Mouse (Mus musculus): ENCODE data around the gene Rhag. TPM values are rescaled to one million over a fixed set of nuclear protein-coding genes. Genes with fewer than 3 reads are reported as not detected.

Rhag gene
- polyA plus RNA-seq, 1 experiment from 2014 or later = 4.3 TPM

DNA sequence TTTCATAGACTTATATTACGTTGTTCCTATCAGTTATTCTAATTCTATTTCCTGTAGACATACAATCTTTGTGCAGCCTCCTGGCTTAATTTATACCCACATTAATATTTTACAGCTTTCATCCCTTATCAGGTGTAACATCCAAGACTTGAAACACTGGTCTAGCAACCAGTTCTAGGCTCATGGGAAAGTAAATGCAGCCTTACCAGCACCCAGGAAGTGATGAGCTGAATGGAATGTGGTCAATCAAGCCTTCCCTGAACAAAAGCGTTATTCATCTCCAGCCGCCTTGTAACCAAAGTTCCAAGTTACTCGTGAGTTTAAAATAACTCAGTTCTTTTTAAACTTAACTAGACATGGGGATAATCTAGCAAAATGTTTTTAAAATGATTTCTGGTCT is 74.2 kb downstream of the Rhag start:
- no peak overlapping the region for H3K4me2 ChIP-seq (ENCODE audit: low read depth, low read length)
- no peaks in the 10 kb centered on the region for H3K4me1 ChIP-seq (ENCODE audit: control insufficient read depth, insufficient read depth, low read length)
- H3K27ac ChIP-seq (ENCODE audit: low read length) = no peak overlapping the region
- 60% methylated on average over 4 of the region's 4 CpGs for WGBS
- H3K36me3 ChIP-seq (ENCODE audit: control insufficient read depth, insufficient read depth, low read length) = no peaks in the 10 kb centered on the region
- H3K9me3 ChIP-seq (ENCODE audit: control insufficient read depth, low read length) = no peaks in the 10 kb centered on the region
- ATAC-seq = 0 out of 2 replicates have a peak, but pooled peaks have one; percentile 41
- H3K4me3 ChIP-seq (ENCODE audit: low read length) = no peak overlapping the region
- no peak overlapping the region for H3K9ac ChIP-seq (ENCODE audit: low read depth, low read length)
- no peaks in the 10 kb centered on the region for H3K27me3 ChIP-seq (replicated peaks; ENCODE audit: control insufficient read depth, insufficient read depth, low read length)

DNA sequence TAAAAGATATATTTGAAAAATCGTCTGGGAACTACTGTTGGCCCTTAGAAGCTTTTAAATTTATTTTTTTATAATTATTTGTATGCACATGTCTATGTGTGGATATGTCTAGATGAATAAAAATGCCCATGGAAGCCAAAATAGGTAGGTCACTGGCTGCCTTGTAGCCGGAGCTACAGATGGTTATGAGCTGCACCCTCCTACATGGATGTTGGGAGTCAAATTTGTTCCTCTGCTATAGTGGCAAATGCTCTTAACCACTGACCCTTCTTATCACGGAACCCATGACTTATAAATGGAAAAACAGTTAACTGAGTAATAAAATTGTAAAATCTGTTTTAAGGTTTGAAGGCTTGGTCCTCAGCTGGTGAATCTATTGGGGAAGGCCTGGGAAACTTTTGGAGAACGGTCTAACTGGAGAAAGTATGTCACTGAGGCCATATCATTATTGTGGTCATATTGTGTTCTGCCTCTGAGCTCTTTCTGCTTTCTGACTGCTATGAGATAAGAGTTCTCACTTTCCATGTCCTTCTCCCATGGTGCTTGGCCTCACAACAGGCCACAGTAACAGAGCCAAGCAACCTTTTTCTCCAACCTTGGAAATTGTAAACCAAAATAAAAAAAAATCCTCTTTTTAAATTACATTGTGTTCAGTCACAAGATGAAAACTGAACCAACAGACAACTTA is 77.1 kb downstream of the Rhag start:
- Histone ChIP-seq H3K4me2 (ENCODE audit: low read depth, low read length) (no peak overlapping the region), H3K9me3 (ENCODE audit: control insufficient read depth, low read length) (no peaks in the 10 kb centered on the region), H3K27me3 (replicated peaks; ENCODE audit: control insufficient read depth, insufficient read depth, low read length) (no peaks in the 10 kb centered on the region), H3K9ac (ENCODE audit: low read depth, low read length) (no peak overlapping the region), H3K4me3 (ENCODE audit: low read length) (no peak overlapping the region), H3K4me1 (ENCODE audit: control insufficient read depth, insufficient read depth, low read length) (no peaks in the 10 kb centered on the region), H3K27ac (ENCODE audit: low read length) (no peak overlapping the region), H3K36me3 (ENCODE audit: control insufficient read depth, insufficient read depth, low read length) (no peaks in the 10 kb centered on the region)
- 76% methylated on average over 4 of the region's 4 CpGs for WGBS
- ATAC-seq = no peak

Other genes starting within 250 kb of the Rhag start
- not detected in 2 replicates for gene Esp6, start 249.6 kb upstream of the Rhag start, polyA plus RNA-seq (2015; fragmentation: Nextera tagmentation; extraction: Ambion mirVana)
- gene Esp4, start 212.5 kb upstream of the Rhag start, polyA plus RNA-seq (2015; fragmentation: Nextera tagmentation; extraction: Ambion mirVana) = not detected in 2 replicates
- gene Esp3, start 179.1 kb upstream of the Rhag start, polyA plus RNA-seq (2015; fragmentation: Nextera tagmentation; extraction: Ambion mirVana) = not detected in 2 replicates
- gene Esp1, start 84.0 kb upstream of the Rhag start, polyA plus RNA-seq (2015; fragmentation: Nextera tagmentation; extraction: Ambion mirVana) = not detected in 2 replicates
- gene Crisp2, start 4.1 kb upstream of the Rhag start, polyA plus RNA-seq (2015; fragmentation: Nextera tagmentation; extraction: Ambion mirVana) = 0.10 TPM in 1 of 2 replicates, not detected in the other
- gene 9130008F23Rik, start 69.4 kb downstream of the Rhag start, polyA plus RNA-seq (2015; fragmentation: Nextera tagmentation; extraction: Ambion mirVana) = 5.8 and 7.8 TPM in 2 replicates
- not detected in 2 replicates for gene Glyatl3, start 103.2 kb downstream of the Rhag start, polyA plus RNA-seq (2015; fragmentation: Nextera tagmentation; extraction: Ambion mirVana)
- 49.7 and 49.8 TPM in 2 replicates for gene Mut, start 123.6 kb downstream of the Rhag start, polyA plus RNA-seq (2015; fragmentation: Nextera tagmentation; extraction: Ambion mirVana)
- 16.0 and 17.9 TPM in 2 replicates for gene Cenpq, start 123.9 kb downstream of the Rhag start, polyA plus RNA-seq (2015; fragmentation: Nextera tagmentation; extraction: Ambion mirVana)